Mouse (Mus musculus) myocyte (in vitro differentiated cells): ENCODE data around the gene Galnt7.
A peak's percentile ranks its signal among the peaks of the same experiment; 100 is the strongest.

ENCODE experiments used
- CEBPB ChIP-seq: IDR thresholded peaks from 2 replicates; pipeline ENCODE4 v1.6.1; 2011; ENCODE audit warnings: mild to moderate bottlenecking, moderate library complexity; ENCODE audit not compliant: poor library complexity, insufficient read depth, severe bottlenecking
- MAX ChIP-seq: IDR thresholded peaks from one replicate; pipeline ENCODE4 v1.6.1; 2011; ENCODE audit warnings: low read depth, mild to moderate bottlenecking, control low read depth
- MYOD1 ChIP-seq, 3 experiments: IDR thresholded peaks; one replicate each; pipeline ENCODE4 v1.6.1; 2011; ENCODE audit warnings: control low read depth in 2 of 3, low read depth in 2 of 3, mild to moderate bottlenecking in 2 of 3, moderate library complexity in 1 of 3; ENCODE audit not compliant: insufficient read length in 2 of 3, control insufficient read depth in 1 of 3
- MYOG ChIP-seq, 3 experiments: IDR thresholded peaks; one replicate each; pipeline ENCODE4 v1.6.1; 2011; ENCODE audit warnings: control low read depth in 2 of 3, low read depth in 2 of 3, mild to moderate bottlenecking in 2 of 3; ENCODE audit not compliant: insufficient read length in 2 of 3, control insufficient read depth in 1 of 3, insufficient read depth in 1 of 3
- POLR2A ChIP-seq: IDR thresholded peaks from one replicate; pipeline ENCODE4 v1.6.1; 2011; ENCODE audit warnings: low read depth, mild to moderate bottlenecking, control low read depth, moderate library complexity; ENCODE audit not compliant: insufficient read length
- TCF12 ChIP-seq: IDR thresholded peaks from one replicate; pipeline ENCODE4 v1.6.1; 2011; ENCODE audit warnings: mild to moderate bottlenecking, control low read depth; ENCODE audit not compliant: poor library complexity, insufficient read depth, severe bottlenecking

DNA sequence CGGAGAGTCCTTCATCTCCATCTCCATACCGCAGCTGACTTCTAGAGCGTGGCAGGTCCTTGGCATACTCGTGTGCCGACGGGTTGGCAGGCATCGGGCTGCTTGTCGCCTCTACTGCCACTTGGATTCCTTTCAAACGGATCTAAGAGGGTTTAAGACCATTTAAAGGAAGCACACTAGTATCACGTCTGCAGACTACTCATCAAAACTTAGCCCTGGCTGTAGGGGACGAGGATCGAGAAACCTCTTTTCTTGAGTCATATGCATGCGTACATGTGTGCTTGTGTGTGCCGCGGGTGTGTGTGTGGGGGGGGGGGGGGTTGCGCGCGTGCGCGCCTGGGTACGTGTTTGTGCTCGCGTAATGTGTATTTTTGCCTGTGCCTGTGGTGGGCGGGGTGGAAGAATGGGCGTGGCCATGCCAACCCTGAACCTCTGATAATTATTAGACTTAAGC, 164.5 kb downstream of the Galnt7 start:
- TF ChIP-seq MAX (no peak), POLR2A (peak; percentile 53), CEBPB (no peak), TCF12 (no peak), MYOD1 (IDR thresholded peaks at IDR 0.05; ENCODE audit: control insufficient read depth in 1 of 3, insufficient read length in 2 of 3, low read depth in 2 of 3) (no peak), MYOG (IDR thresholded peaks at IDR 0.05; ENCODE audit: control insufficient read depth in 1 of 3, insufficient read depth in 1 of 3, insufficient read length in 2 of 3, low read depth in 2 of 3) (no peak)
